ENCODE assay signal across 10 mouse cellular contexts in the genomic region with DNA sequence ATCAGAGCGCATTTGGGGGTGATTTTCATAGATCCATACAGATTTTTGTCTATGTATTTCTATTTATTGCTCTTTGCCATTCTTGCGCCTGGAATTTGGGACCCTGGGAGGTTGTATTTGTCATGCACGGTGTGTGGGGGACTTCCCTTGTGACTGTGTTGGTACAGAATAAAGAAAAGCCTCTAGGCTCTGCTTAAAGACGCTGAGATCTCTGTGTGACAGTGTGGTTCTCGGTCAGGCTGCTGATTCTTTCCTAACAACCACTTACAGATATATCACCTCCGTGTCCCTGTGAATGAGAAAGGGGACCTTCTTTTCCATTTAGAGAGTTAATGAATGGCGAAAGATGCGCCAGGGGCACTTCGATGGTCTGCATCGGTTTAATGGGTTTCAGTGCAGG. TPM values are rescaled to one million over a fixed set of nuclear protein-coding genes. Genes with fewer than 3 reads are reported as not detected.
DNase-seq lines count a peak whose midpoint lies in the region; ATAC-seq and TF ChIP-seq lines count a peak whose summit lies in the region.
"Had no signal": no experiment of that assay in that cellular context is flagged by ENCODE, and none has a peak within 500 bp of the region (broad histone marks: within the 10 kb centered on the region; RNA-seq: fewer than 3 reads in every experiment).

No protein-coding gene starts in this region.

- H3K36me3 ChIP-seq in forebrain, embryonic 10.5 days (replicated peaks), result no peaks in the 10 kb centered on the region
- H3K36me3 ChIP-seq in forebrain, postnatal 0 days (ENCODE audit: insufficient read depth), result no peaks in the 10 kb centered on the region
- no peaks in the 10 kb centered on the region for H3K36me3 ChIP-seq in hindbrain, embryonic 13.5 days
- no peaks in the 10 kb centered on the region for H3K36me3 ChIP-seq in midbrain, embryonic 10.5 days

- H3K4me2 ChIP-seq in forebrain, postnatal 0 days (ENCODE audit: low read depth), result no peak overlapping the region
- peak overlapping the region; percentile 51 for H3K4me2 ChIP-seq in hindbrain, embryonic 13.5 days

- no peaks in the 10 kb centered on the region for H3K9me3 ChIP-seq in forebrain, embryonic 10.5 days
- no peaks in the 10 kb centered on the region for H3K9me3 ChIP-seq in forebrain, postnatal 0 days (ENCODE audit: low read length)
- no peaks in the 10 kb centered on the region for H3K9me3 ChIP-seq in hindbrain, embryonic 13.5 days
- no peaks in the 10 kb centered on the region for H3K9me3 ChIP-seq in midbrain, embryonic 10.5 days (replicated peaks)

- peak overlapping the region; percentile 44 for H3K4me3 ChIP-seq in forebrain, embryonic 10.5 days
- no peak overlapping the region for H3K4me3 ChIP-seq in forebrain, postnatal 0 days (ENCODE audit: low read depth, low read length)
- H3K4me3 ChIP-seq in brown adipose tissue, adult 24 weeks (ENCODE audit: insufficient read depth, low read depth, low read length), result peak overlapping the region; percentile 14; the same call in 1 of the 2 replicates
- H3K4me3 ChIP-seq in hindbrain, embryonic 13.5 days, result peak overlapping the region; percentile 31
- H3K4me3 ChIP-seq in midbrain, embryonic 10.5 days, result peak overlapping the region; percentile 48

- no peak for ATAC-seq in forebrain, postnatal 0 days
- ATAC-seq in hindbrain, embryonic 13.5 days (ENCODE audit: low FRiP score), result no peak
- no peak for ATAC-seq in megakaryocyte, adult 5-6 weeks (ENCODE audit: poor library complexity, severe bottlenecking)

- TF ChIP-seq CTCF in forebrain, postnatal 0 days (IDR thresholded peaks at IDR 0.05; ENCODE audit: low read depth), result no peak

- peaks cover 19% of the 10 kb centered on the region; the same call in 1 of the 2 replicates for H3K27me3 ChIP-seq in forebrain, embryonic 10.5 days (ENCODE audit: poor library complexity, severe bottlenecking)
- H3K27me3 ChIP-seq in forebrain, postnatal 0 days (ENCODE audit: insufficient read depth, low read length), result no peaks in the 10 kb centered on the region
- H3K27me3 ChIP-seq in hindbrain, embryonic 13.5 days, result no peaks in the 10 kb centered on the region
- H3K27me3 ChIP-seq in midbrain, embryonic 10.5 days (ENCODE audit: low read depth, poor library complexity, severe bottlenecking), result peaks cover 18% of the 10 kb centered on the region

- H3K9ac ChIP-seq in forebrain, postnatal 0 days, result no peak overlapping the region
- H3K9ac ChIP-seq in hindbrain, embryonic 13.5 days, result 0 out of 2 replicates have a peak overlapping the region, but pooled peaks have one; percentile 29

- 10% methylated on average over 10 of the region's 10 CpGs for WGBS in forebrain, embryonic 10.5 days
- WGBS in forebrain, postnatal 0 days, result 20% methylated on average over 10 of the region's 10 CpGs
- WGBS in hindbrain, embryonic 13.5 days, result 7% methylated on average over 10 of the region's 10 CpGs
- 9% methylated on average over 10 of the region's 10 CpGs for WGBS in midbrain, embryonic 10.5 days

- peaks cover 68% of the 10 kb centered on the region for H3K4me1 ChIP-seq in forebrain, embryonic 10.5 days
- H3K4me1 ChIP-seq in forebrain, postnatal 0 days (ENCODE audit: insufficient read depth), result no peaks in the 10 kb centered on the region
- H3K4me1 ChIP-seq in brown adipose tissue, adult 24 weeks (ENCODE audit: control insufficient read depth, insufficient read depth, insufficient read length, low read length), result no peaks in the 10 kb centered on the region
- peaks cover 9% of the 10 kb centered on the region for H3K4me1 ChIP-seq in hindbrain, embryonic 13.5 days (replicated peaks)
- peaks cover 71% of the 10 kb centered on the region for H3K4me1 ChIP-seq in midbrain, embryonic 10.5 days

- peak overlapping the region; percentile 77 for H3K27ac ChIP-seq in forebrain, embryonic 10.5 days
- no peak overlapping the region for H3K27ac ChIP-seq in forebrain, postnatal 0 days (ENCODE audit: low read depth, low read length)
- H3K27ac ChIP-seq in brown adipose tissue, adult 24 weeks (replicated peaks; ENCODE audit: low read depth, low read length), result no peak overlapping the region
- H3K27ac ChIP-seq in hindbrain, embryonic 13.5 days, result no peak overlapping the region
- H3K27ac ChIP-seq in midbrain, embryonic 10.5 days (replicated peaks), result peak overlapping the region; percentile 74

- DNase-seq in forebrain, embryonic 10.5 days (ENCODE audit: extremely low spot score, low spot score), result no peak
- no peak for DNase-seq in forebrain, postnatal 0 days
- DNase-seq in midbrain, embryonic 10.5 days (ENCODE audit: low spot score), result no peak
- no peak for DNase-seq in layer of hippocampus, postnatal 10 days (ENCODE audit: low spot score in 2 of 2)
- no peak for DNase-seq in right cerebral cortex, postnatal 25 days
- DNase-seq: lung, postnatal 10 days; retina, postnatal 1 day had no signal

RNA-seq across cellular contexts. Expression of a gene that starts 7.8 kb away (rescaled TPM):
- 23.0 and 25.3 TPM in 2 replicates for polyA plus RNA-seq in forebrain, embryonic 10.5 days (2016; fragmentation: Nextera tagmentation; extraction: Ambion mirVana)
- total RNA-seq in forebrain, postnatal 0 days (2014; rRNA removed), result 7.5 and 16.3 TPM in 2 replicates
- 5.9 and 10.5 TPM in 2 replicates for polyA plus RNA-seq in forebrain, postnatal 0 days (2015; fragmentation: Nextera tagmentation; extraction: Ambion mirVana)
- polyA plus RNA-seq in brown adipose tissue, adult 24 weeks (2012; ENCODE audit: insufficient read depth, insufficient read length, missing spikeins), result 0.95 and 1.6 TPM in 2 replicates
- 14.8 and 17.2 TPM in 2 replicates for polyA plus RNA-seq in hindbrain, embryonic 13.5 days (2015; fragmentation: Nextera tagmentation; extraction: Ambion mirVana)
- 25.3 and 25.7 TPM in 2 replicates for polyA plus RNA-seq in midbrain, embryonic 10.5 days (2016; fragmentation: Nextera tagmentation; extraction: Ambion mirVana)
- total RNA-seq in layer of hippocampus, postnatal 10 days (2021), result 1 to 10 TPM in 1 of 2 experiments, under 1 TPM in 1; 0.65 to 1.3 TPM
- not detected in 2 replicates for total RNA-seq in megakaryocyte, adult 5-6 weeks (2015)
- total RNA-seq in megakaryocyte, adult 5-6 weeks (2017), result 0.04 TPM in 1 of 2 replicates, not detected in the other

Comparison
In these comparisons a context has a peak if more than half of its experiments do, and no peak if none do; other contexts are left out.
1. H3K27ac ChIP-seq: peak in forebrain, embryonic 10.5 days (single experiment) and midbrain, embryonic 10.5 days (single experiment); none in forebrain, postnatal 0 days (single experiment), brown adipose tissue, adult 24 weeks (single experiment) and hindbrain, embryonic 13.5 days (single experiment).